Mouse (Mus musculus) inflammation-experienced regulatory T-cells, adult 16 weeks (primary cell): ENCODE results near the gene Ckm. TPM values are rescaled to one million over a fixed set of nuclear protein-coding genes. Genes with fewer than 3 reads are reported as not detected.

Source experiments
- polyA plus RNA-seq: library from polyadenylated mRNA; unstranded; fragments of 100-300 nt; shearing (Covaris generic); gene quantifications from one replicate; pipeline ENCODE4 v1.2.1, GENCODE M21; 2017

Ckm gene
- polyA plus RNA-seq, result not detected

DNA sequence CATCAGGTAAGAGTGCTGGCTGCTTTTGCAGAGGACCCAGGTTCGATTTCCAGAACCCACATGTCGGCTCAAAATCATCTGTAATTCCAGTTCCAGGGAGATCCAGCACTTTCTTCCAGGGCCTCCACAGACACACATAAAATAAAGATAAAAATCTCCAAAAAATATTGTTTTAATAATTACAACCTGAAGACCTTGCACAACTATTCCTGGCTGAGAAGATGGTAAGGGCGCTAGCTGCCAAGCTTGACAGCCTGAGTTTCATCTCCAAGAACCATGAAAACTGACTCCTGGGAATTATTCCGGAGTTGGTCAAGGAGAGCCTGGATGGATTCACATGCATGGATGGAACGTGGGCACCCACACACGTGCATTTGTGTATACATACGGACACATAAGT, at the start of gene Ckm:
Gene Ckm (plus strand): TSS at position 301 of the 400 bp plus-strand sequence.

DNA sequence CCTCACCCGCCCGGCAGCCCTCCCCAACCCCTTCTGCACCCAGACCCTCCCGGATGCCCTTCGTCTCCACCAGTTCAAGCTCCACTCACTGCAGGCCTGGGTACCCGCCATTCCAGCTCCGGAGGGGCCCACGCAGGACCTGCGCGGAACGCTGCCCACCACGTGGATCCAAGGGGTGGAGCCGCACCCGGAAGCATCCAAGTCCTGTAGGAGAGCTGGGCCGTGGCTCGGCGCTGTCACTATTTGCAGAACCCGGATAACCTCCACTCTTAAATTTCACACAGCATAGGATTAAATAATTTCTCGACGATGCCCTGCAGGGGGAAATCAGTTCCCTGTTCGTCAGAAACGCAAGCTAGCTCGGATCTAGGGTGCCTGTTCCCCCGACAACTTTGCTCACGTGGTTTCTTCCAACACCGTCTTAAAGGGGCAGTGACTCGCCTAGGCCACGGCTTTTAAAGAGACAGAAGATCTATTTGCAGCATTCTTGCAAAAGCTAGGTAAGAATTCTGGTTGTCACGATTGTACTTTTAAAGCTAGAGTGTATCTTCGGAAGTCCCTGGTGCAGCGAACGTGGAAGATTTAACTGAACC, 45.2 kb upstream of the Ckm start, which contains the start of the genes Cd3eap and Ppp1r13l:
Gene Cd3eap (minus strand): TSS at position 185 of the 593 bp plus-strand sequence.
Gene Ppp1r13l (plus strand): TSS at position 451 of the 593 bp plus-strand sequence.

DNA sequence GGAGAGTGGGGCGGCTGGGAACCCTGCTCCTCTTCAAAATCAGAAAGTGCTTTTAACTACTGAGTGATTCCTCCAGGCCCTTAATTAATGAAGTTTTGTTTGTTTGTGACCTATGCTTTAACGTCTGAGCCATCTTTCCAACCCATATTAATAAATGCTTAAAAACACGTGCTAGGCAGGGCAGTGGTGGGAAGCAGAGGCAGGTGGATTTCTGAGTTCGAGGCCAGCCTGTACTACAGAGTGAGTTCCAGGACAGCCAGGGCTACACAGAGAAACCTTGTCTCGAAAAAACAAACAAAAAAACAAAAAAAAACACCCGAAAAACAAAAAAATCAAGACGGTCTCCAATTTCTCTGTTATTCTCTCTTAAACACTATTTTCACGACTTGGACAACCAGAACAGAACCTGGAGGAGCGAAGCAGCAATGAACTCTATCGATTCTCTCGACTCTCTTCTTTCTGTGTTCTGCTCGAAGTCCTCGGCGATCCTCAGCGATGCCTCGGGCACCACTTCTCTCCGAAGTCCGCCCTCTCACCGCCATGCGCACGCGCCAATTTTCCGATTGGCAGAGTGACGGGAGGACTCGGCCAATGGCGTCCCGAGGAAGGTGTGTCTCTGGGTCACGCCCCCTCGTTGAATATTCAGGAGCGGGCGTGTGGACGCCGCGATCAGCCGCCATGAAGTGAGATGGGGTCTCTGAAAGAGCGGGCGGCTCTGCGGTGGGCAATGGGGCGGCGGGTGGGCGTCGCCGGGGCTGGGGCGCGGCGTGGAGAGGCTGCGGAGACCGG, 23.0 kb upstream of the Ckm start, which contains the start of gene Ercc2:
Gene Ercc2 (plus strand): TSS at position 634 of the 789 bp plus-strand sequence.

DNA sequence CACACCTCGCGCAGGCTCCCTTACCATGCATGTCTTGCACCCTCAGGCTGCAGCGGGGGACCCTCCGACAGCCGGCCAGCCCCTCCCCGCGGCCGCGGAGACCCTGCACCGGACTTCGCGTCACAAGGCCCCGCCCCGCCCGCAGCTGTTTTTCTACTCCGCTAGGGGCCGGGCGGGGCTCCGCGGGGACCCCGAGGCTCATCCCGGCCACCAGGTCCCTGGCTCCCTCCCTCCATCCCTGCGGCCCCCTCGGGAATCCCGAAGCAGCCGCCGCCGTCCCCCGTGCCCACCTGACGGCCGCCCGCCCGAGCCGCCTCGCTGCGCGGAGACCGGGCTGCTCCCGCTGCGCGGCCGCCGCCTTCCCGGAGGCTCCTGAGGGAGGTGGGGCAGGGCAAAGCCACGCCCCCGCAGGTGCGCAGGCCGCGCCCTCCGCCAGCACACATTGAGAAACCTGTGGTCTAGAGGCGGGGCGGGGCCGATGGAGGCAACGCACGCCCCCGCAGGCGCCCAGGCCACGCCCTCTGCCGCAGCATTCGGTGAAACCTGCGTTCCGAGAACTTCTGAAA, 762 bp upstream of the Ckm start, which contains the start of gene Klc3:
Gene Klc3 (minus strand): TSS at position 374 of the 566 bp plus-strand sequence.

DNA sequence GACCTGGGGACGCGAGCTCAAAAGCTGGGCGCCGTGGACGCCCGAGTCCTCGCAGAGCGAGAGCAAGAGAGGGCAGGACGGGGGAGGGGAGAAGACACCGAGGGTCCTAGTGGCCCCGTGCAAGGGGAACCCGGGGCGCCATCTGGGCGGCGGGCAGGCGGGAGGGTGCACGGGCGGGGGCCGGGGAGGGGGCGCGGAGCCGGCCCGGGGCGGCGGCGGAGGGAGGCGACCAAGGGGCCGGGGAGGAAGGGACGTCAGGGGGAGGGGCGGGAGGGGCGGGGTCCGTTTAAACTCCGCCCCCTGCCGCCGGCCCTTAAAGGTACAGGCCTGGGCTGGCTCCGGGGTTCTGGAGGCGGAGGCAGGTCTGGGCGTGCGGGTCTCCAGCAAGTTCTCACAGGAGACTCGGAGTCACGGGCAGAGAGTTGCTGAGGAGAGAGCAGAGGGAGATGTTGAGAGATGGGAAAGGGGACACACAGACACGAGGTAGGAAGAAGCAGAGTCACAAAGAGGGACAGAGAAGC, 54.1 kb downstream of the Ckm start, which contains the start of gene Mark4:
Gene Mark4 (minus strand): TSS at position 231 of the 521 bp plus-strand sequence.

DNA sequence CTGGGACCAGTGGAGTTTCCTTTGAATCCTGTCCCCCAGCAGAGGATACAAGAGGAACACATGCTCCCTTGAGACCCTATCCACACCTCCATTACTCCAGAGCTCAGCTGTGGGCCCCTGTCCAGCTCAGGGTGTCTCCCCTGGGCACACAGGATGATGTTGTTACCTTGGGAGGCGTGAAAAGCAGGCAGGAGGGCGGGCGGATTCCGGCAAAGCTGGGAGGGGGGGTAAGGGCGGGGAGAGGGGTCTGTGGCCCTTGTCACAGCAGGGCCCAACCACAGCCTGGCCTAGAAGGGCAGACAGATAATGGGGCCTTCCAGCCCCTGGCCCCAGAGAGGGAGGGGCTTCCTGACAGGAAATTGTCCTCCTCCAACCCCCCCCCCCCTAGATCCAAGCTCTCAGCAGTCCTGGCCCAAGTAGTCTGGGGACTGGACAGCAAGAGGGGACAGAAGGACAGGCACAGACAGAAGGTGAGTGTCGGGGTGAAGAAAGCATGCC, 58.4 kb downstream of the Ckm start, which contains the start of gene Exoc3l2:
Gene Exoc3l2 (plus strand): TSS at position 448 of the 498 bp plus-strand sequence.

Other genes starting within 250 kb of the Ckm start
- not detected for gene Gipr, start 238.6 kb upstream of the Ckm start, polyA plus RNA-seq
- gene Eml2, start 228.4 kb upstream of the Ckm start, polyA plus RNA-seq, result 38.3 TPM
- gene Gpr4, start 192.2 kb upstream of the Ckm start, polyA plus RNA-seq, result 0.10 TPM
- gene Opa3, start 176.4 kb upstream of the Ckm start, polyA plus RNA-seq, result 25.0 TPM
- gene Vasp, start 133.0 kb upstream of the Ckm start, polyA plus RNA-seq, result 290 TPM
- gene Ppm1n, start 124.7 kb upstream of the Ckm start, polyA plus RNA-seq, result 3.4 TPM
- gene Rtn2, start 122.2 kb upstream of the Ckm start, polyA plus RNA-seq, result not detected
- 0.62 TPM for gene Fosb, start 94.7 kb upstream of the Ckm start, polyA plus RNA-seq
- 98.2 TPM for gene Ercc1, start 60.0 kb upstream of the Ckm start, polyA plus RNA-seq
- 13.1 TPM for gene Cd3eap, start 45.3 kb upstream of the Ckm start, polyA plus RNA-seq
- gene Ppp1r13l, start 45.0 kb upstream of the Ckm start, polyA plus RNA-seq, result 0.45 TPM
- gene Ercc2, start 22.8 kb upstream of the Ckm start, polyA plus RNA-seq, result 11.8 TPM
- gene Klc3, start 672 bp upstream of the Ckm start, polyA plus RNA-seq, result 19.1 TPM
- 2.1 TPM for gene Mark4, start 54.0 kb downstream of the Ckm start, polyA plus RNA-seq
- gene Exoc3l2, start 58.6 kb downstream of the Ckm start, polyA plus RNA-seq, result not detected
- 0.56 TPM for gene Bloc1s3, start 103.6 kb downstream of the Ckm start, polyA plus RNA-seq
- 106 TPM for gene Trappc6a, start 103.6 kb downstream of the Ckm start, polyA plus RNA-seq
- not detected for gene Nkpd1, start 113.1 kb downstream of the Ckm start, polyA plus RNA-seq
- gene Ppp1r37, start 158.3 kb downstream of the Ckm start, polyA plus RNA-seq, result 5.9 TPM
- 2.6 TPM for gene Zfp296, start 172.5 kb downstream of the Ckm start, polyA plus RNA-seq
- gene Gemin7, start 172.8 kb downstream of the Ckm start, polyA plus RNA-seq, result 100 TPM
- 16.8 TPM for gene Clasrp, start 199.7 kb downstream of the Ckm start, polyA plus RNA-seq
- 32.5 TPM for gene Relb, start 224.7 kb downstream of the Ckm start, polyA plus RNA-seq